Mouse (Mus musculus) liver, embryonic 16.5 days (tissue): ENCODE data around the gene Pik3c2g. TPM values are rescaled to one million over a fixed set of nuclear protein-coding genes. Genes with fewer than 3 reads are reported as not detected.

ENCODE experiments used
- ATAC-seq: fragments of 200-750 bp; cut with Nextera tagmentation; 2 replicates; pipeline ENCODE4 v1.8.0; 2017; ENCODE audit warnings: low read depth, mild to moderate bottlenecking, moderate number of reproducible peaks, moderate library complexity
- H3K27ac ChIP-seq: fragments of 300-500 bp; sonication (generic); 2 replicates; pipeline ENCODE4 v1.5.1; 2014; ENCODE audit warnings: mild to moderate bottlenecking, low read length
- H3K27me3 ChIP-seq: fragments of 300-500 bp; sonication (generic); 2 replicates; pipeline ENCODE4 v1.6.1; 2014; ENCODE audit warnings: low read depth, low read length, mixed read lengths; ENCODE audit not compliant: control insufficient read depth, insufficient read depth
- H3K36me3 ChIP-seq: fragments of 300-500 bp; sonication (generic); 2 replicates; pipeline ENCODE4 v1.6.1; 2014; ENCODE audit warnings: mild to moderate bottlenecking; ENCODE audit not compliant: control insufficient read depth, insufficient read depth
- H3K4me1 ChIP-seq: fragments of 300-500 bp; sonication (generic); 2 replicates; pipeline ENCODE4 v1.6.1; 2014; ENCODE audit warnings: low read depth, low read length, mixed read lengths; ENCODE audit not compliant: control insufficient read depth
- H3K4me2 ChIP-seq: fragments of 300-500 bp; sonication (generic); 2 replicates; pipeline ENCODE4 v1.6.1; 2014; ENCODE audit warnings: low read depth, low read length, mixed read lengths
- H3K4me3 ChIP-seq: fragments of 300-500 bp; sonication (generic); 2 replicates; pipeline ENCODE4 v1.5.1; 2014; ENCODE audit warnings: low read depth, mild to moderate bottlenecking, low read length
- H3K9ac ChIP-seq: fragments of 300-500 bp; sonication (generic); 2 replicates; pipeline ENCODE4 v1.6.1; 2014; ENCODE audit warnings: low read depth, low read length
- H3K9me3 ChIP-seq: fragments of 300-500 bp; sonication (generic); replicated peaks from 2 replicates; pipeline ENCODE4 v1.6.1; 2016; ENCODE audit warnings: low read length; ENCODE audit not compliant: control insufficient read depth
- WGBS: fragments of 180-500 bp; shearing (Covaris S2); extraction: QIAGEN DNeasy Blood & Tissue Kit; methylation state at CpG from one replicate; pipeline ENCODE4 v1.1.7; 2014; ENCODE audit not compliant: insufficient replicate concordance; 5-methylcytosine and 5-hydroxymethylcytosine counted together
- polyA plus RNA-seq: library from polyadenylated mRNA; unstranded; fragments of >200 nt; fragmentation: Nextera tagmentation; extraction: Ambion mirVana; gene quantifications from 2 replicates; pipeline ENCODE4 v1.2.1, GENCODE M21; 2015

The Pik3c2g gene
- polyA plus RNA-seq, 1 experiment from 2014 or later, result 5.7 TPM

- ATAC-seq, result no peak
- Histone ChIP-seq H3K4me3 (no peak overlapping the region), H3K4me1 (no peaks in the 10 kb centered on the region), H3K27ac (no peak overlapping the region), H3K9me3 (no peaks in the 10 kb centered on the region), H3K4me2 (no peak overlapping the region), H3K36me3 (no peaks in the 10 kb centered on the region), H3K9ac (no peak overlapping the region), H3K27me3 (no peaks in the 10 kb centered on the region)
- WGBS, result 54% methylated on average over 2 of the region's 2 CpGs
These were observed 193.0 kb downstream of the Pik3c2g start for GRCm38 (mm10) chr6:139780028-139780427.

- no peaks in the 10 kb centered on the region for H3K4me1 ChIP-seq
- H3K9me3 ChIP-seq, result no peaks in the 10 kb centered on the region
- H3K27ac ChIP-seq, result no peak overlapping the region
- H3K9ac ChIP-seq, result no peak overlapping the region
- no peak for ATAC-seq
- no peaks in the 10 kb centered on the region for H3K36me3 ChIP-seq
- H3K4me2 ChIP-seq, result no peak overlapping the region
- H3K4me3 ChIP-seq, result no peak overlapping the region
- no peaks in the 10 kb centered on the region for H3K27me3 ChIP-seq
- WGBS, result 41% methylated on average over 4 of the region's 4 CpGs
These were observed 202.5 kb downstream of the Pik3c2g start for GRCm38 (mm10) chr6:139789479-139789878.

- Histone ChIP-seq H3K4me3 (no peak overlapping the region), H3K27ac (no peak overlapping the region), H3K36me3 (no peaks in the 10 kb centered on the region), H3K9me3 (no peaks in the 10 kb centered on the region), H3K4me2 (no peak overlapping the region), H3K4me1 (no peaks in the 10 kb centered on the region), H3K9ac (no peak overlapping the region), H3K27me3 (no peaks in the 10 kb centered on the region)
- ATAC-seq, result no peak
- WGBS, result 62% methylated on average over 8 of the region's 8 CpGs
These were observed 212.7 kb downstream of the Pik3c2g start for GRCm38 (mm10) chr6:139799541-139800226.

- Histone ChIP-seq H3K4me3 (no peak overlapping the region), H3K27ac (no peak overlapping the region), H3K9me3 (no peaks in the 10 kb centered on the region), H3K9ac (no peak overlapping the region), H3K4me2 (no peak overlapping the region), H3K4me1 (no peaks in the 10 kb centered on the region), H3K27me3 (no peaks in the 10 kb centered on the region), H3K36me3 (no peaks in the 10 kb centered on the region)
- 71% methylated on average over 8 of the region's 8 CpGs for WGBS
- no peak for ATAC-seq
These were observed 234.9 kb downstream of the Pik3c2g start for GRCm38 (mm10) chr6:139821916-139822315.

- H3K4me3 ChIP-seq, result no peak overlapping the region
- 47% methylated on average over 6 of the region's 6 CpGs for WGBS
- H3K4me2 ChIP-seq, result no peak overlapping the region
- H3K9me3 ChIP-seq, result no peaks in the 10 kb centered on the region
- no peak for ATAC-seq
- H3K27me3 ChIP-seq, result no peaks in the 10 kb centered on the region
- H3K4me1 ChIP-seq, result no peaks in the 10 kb centered on the region
- no peak overlapping the region for H3K9ac ChIP-seq
- no peaks in the 10 kb centered on the region for H3K36me3 ChIP-seq
- H3K27ac ChIP-seq, result no peak overlapping the region
These were observed 251.2 kb downstream of the Pik3c2g start for GRCm38 (mm10) chr6:139838239-139838638.

- WGBS, result 62% methylated on average over 3 of the region's 3 CpGs
- no peak for ATAC-seq
- no peak overlapping the region for H3K4me3 ChIP-seq
- no peak overlapping the region for H3K4me2 ChIP-seq
- no peak overlapping the region for H3K27ac ChIP-seq
- H3K9me3 ChIP-seq, result no peaks in the 10 kb centered on the region
- H3K27me3 ChIP-seq, result no peaks in the 10 kb centered on the region
- no peak overlapping the region for H3K9ac ChIP-seq
- no peaks in the 10 kb centered on the region for H3K4me1 ChIP-seq
- no peaks in the 10 kb centered on the region for H3K36me3 ChIP-seq
These were observed 251.7 kb downstream of the Pik3c2g start for GRCm38 (mm10) chr6:139838713-139839112.

GRCm38 (mm10) chr6:139839907-139840306, 252.9 kb downstream of the Pik3c2g start:
- Histone ChIP-seq H3K4me2 (no peak overlapping the region), H3K36me3 (no peaks in the 10 kb centered on the region), H3K4me1 (no peaks in the 10 kb centered on the region), H3K27ac (no peak overlapping the region), H3K9ac (no peak overlapping the region), H3K27me3 (no peaks in the 10 kb centered on the region), H3K4me3 (no peak overlapping the region), H3K9me3 (no peaks in the 10 kb centered on the region)
- 62% methylated on average over 7 of the region's 7 CpGs for WGBS
- ATAC-seq, result no peak

- no peak overlapping the region for H3K4me3 ChIP-seq
- no peak overlapping the region for H3K9ac ChIP-seq
- H3K4me2 ChIP-seq, result no peak overlapping the region
- no peak overlapping the region for H3K27ac ChIP-seq
- no peaks in the 10 kb centered on the region for H3K4me1 ChIP-seq
- H3K27me3 ChIP-seq, result no peaks in the 10 kb centered on the region
- no peaks in the 10 kb centered on the region for H3K36me3 ChIP-seq
- ATAC-seq, result no peak
- 72% methylated on average over 8 of the region's 8 CpGs for WGBS
- H3K9me3 ChIP-seq, result no peaks in the 10 kb centered on the region
These were observed 254.3 kb downstream of the Pik3c2g start for GRCm38 (mm10) chr6:139841272-139841671.

- H3K4me3 ChIP-seq, result no peak overlapping the region
- no peak overlapping the region for H3K4me2 ChIP-seq
- ATAC-seq, result no peak
- no peaks in the 10 kb centered on the region for H3K9me3 ChIP-seq
- H3K27ac ChIP-seq, result no peak overlapping the region
- H3K4me1 ChIP-seq, result no peaks in the 10 kb centered on the region
- H3K27me3 ChIP-seq, result no peaks in the 10 kb centered on the region
- H3K9ac ChIP-seq, result no peak overlapping the region
- WGBS, result 59% methylated on average over 1 of the region's 1 CpGs
- no peaks in the 10 kb centered on the region for H3K36me3 ChIP-seq
These were observed 255.6 kb downstream of the Pik3c2g start for GRCm38 (mm10) chr6:139842626-139843025.
